Mouse (Mus musculus) intestine, embryonic 16.5 days (tissue): Measurements from ENCODE around the gene Dus2. TPM values are rescaled to one million over a fixed set of nuclear protein-coding genes. Genes with fewer than 3 reads are reported as not detected.

Experiments used
- ATAC-seq: fragments of 200-750 bp; cut with Nextera tagmentation; 2 replicates; pipeline ENCODE4 v1.8.0; 2017; ENCODE audit warnings: moderate TSS enrichment, moderate library complexity
- H3K27ac ChIP-seq: fragments of 300-500 bp; sonication (generic); 2 replicates; pipeline ENCODE4 v1.5.1; 2014; ENCODE audit warnings: mild to moderate bottlenecking, low read length
- H3K27me3 ChIP-seq: fragments of 300-500 bp; sonication (generic); replicated peaks from 2 replicates; pipeline ENCODE4 v1.6.1; 2014; ENCODE audit warnings: low read length, control low read depth, mixed read lengths; ENCODE audit not compliant: control insufficient read depth, insufficient read depth
- H3K36me3 ChIP-seq: fragments of 300-500 bp; sonication (generic); 2 replicates; pipeline ENCODE4 v1.6.1; 2014; ENCODE audit warnings: low read length, control low read depth; ENCODE audit not compliant: control insufficient read depth, insufficient read depth
- H3K4me1 ChIP-seq: fragments of 300-500 bp; sonication (generic); 2 replicates; pipeline ENCODE4 v1.6.1; 2014; ENCODE audit warnings: low read length, control low read depth, mixed read lengths; ENCODE audit not compliant: control insufficient read depth, insufficient read depth
- H3K4me2 ChIP-seq: fragments of 300-500 bp; sonication (generic); 2 replicates; pipeline ENCODE4 v1.6.1; 2014; ENCODE audit warnings: low read depth, low read length, control low read depth
- H3K4me3 ChIP-seq: fragments of 300-500 bp; sonication (generic); 2 replicates; pipeline ENCODE4 v1.5.1; 2014; ENCODE audit warnings: mild to moderate bottlenecking, low read length
- H3K9ac ChIP-seq: fragments of 300-500 bp; sonication (generic); 2 replicates; pipeline ENCODE4 v1.6.1; 2014; ENCODE audit warnings: low read depth, low read length
- H3K9me3 ChIP-seq: fragments of 300-500 bp; sonication (generic); 2 replicates; pipeline ENCODE4 v1.6.1; 2016; ENCODE audit warnings: low read length, control low read depth; ENCODE audit not compliant: control insufficient read depth
- WGBS: fragments of 180-500 bp; shearing (Covaris S2); extraction: QIAGEN DNeasy Blood & Tissue Kit; methylation state at CpG from one replicate; pipeline ENCODE4 v1.1.7; 2014; 5-methylcytosine and 5-hydroxymethylcytosine counted together
- polyA plus RNA-seq: library from polyadenylated mRNA; unstranded; fragments of >200 nt; fragmentation: Nextera tagmentation; extraction: Ambion mirVana; gene quantifications from 2 replicates; pipeline ENCODE4 v1.2.1, GENCODE M21; 2015

Dus2 gene
- polyA plus RNA-seq, 1 experiment from 2014 or later = 17.6 TPM

DNA sequence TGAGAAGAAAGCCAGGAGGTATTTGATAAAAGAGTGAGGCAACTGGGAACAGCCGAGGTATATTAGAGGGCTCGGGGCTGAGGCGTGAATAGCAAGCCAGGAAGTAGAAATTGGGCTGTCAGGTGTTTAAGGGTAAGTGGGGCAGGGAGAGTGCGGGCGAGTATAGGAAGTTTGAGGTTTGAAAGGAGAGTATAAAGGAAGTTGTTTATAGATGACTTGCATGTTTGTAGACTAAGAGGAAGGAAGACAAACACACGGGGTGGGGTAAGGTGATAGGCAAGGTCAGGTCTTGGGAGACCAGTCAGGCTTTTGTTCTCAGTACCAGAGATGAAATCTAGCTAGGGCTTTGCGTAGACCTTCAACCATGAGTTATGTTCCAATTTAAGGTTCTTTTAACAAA lies 26.0 kb downstream of the Dus2 start:
- WGBS = 88% methylated on average over 7 of the region's 7 CpGs
- Histone ChIP-seq H3K27ac (no peak overlapping the region), H3K27me3 (no peaks in the 10 kb centered on the region), H3K4me2 (no peak overlapping the region), H3K4me3 (no peak overlapping the region), H3K9me3 (no peaks in the 10 kb centered on the region), H3K36me3 (no peaks in the 10 kb centered on the region), H3K4me1 (no peaks in the 10 kb centered on the region; the same call in 1 of the 2 replicates), H3K9ac (no peak overlapping the region)
- no peak for ATAC-seq

DNA sequence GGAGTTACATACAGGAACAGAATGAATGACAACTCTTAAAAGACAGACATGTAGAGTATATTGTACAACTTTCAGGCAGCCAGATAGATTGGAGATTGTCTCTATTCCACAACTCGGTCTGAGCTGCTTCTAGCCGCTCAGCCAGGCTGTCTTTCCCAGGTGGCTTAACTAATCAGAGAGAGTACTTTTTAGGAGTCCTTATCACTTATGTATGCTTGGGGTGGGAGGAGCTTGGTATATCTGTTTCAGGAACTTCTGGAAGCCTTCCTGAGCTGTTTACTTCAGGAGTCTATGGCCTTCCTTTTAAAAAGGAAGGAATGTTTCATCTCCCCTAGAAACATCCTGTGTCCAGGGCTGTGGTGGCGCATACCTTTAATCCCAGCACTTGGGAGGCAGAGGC lies 26.9 kb downstream of the Dus2 start:
- H3K27me3 ChIP-seq = no peaks in the 10 kb centered on the region
- no peak for ATAC-seq
- WGBS = 86% methylated on average over 3 of the region's 3 CpGs
- H3K9me3 ChIP-seq = no peaks in the 10 kb centered on the region
- H3K27ac ChIP-seq = no peak overlapping the region
- no peak overlapping the region for H3K4me2 ChIP-seq
- no peak overlapping the region for H3K9ac ChIP-seq
- no peaks in the 10 kb centered on the region for H3K36me3 ChIP-seq
- H3K4me3 ChIP-seq = no peak overlapping the region
- no peaks in the 10 kb centered on the region for H3K4me1 ChIP-seq

DNA sequence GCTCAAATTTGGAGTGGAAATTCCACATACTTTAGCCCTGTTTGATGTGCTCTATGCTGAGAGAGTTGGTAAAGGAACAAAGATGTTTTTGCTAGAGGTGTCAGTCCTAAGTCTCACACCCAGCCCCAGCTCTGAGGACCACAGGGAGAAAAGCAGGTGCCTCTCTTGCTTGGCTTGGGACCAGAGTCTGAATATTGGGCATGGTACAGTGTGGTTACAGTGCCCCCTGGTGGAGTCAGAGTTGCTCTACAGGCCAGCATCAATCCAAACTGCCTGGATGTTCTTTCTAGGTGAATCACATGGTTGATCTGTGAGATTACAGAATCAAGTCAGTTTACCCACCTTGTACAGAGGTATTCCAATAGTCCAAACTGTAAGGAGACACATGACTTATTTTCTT lies 31.3 kb downstream of the Dus2 start:
- no peaks in the 10 kb centered on the region for H3K9me3 ChIP-seq
- no peaks in the 10 kb centered on the region for H3K27me3 ChIP-seq
- H3K4me3 ChIP-seq = no peak overlapping the region
- no peak overlapping the region for H3K4me2 ChIP-seq
- no peak overlapping the region for H3K27ac ChIP-seq
- peak; percentile 52; the same call in 1 of the 2 replicates for ATAC-seq
- H3K36me3 ChIP-seq = no peaks in the 10 kb centered on the region
- no peak overlapping the region for H3K9ac ChIP-seq
- no peaks in the 10 kb centered on the region for H3K4me1 ChIP-seq

DNA sequence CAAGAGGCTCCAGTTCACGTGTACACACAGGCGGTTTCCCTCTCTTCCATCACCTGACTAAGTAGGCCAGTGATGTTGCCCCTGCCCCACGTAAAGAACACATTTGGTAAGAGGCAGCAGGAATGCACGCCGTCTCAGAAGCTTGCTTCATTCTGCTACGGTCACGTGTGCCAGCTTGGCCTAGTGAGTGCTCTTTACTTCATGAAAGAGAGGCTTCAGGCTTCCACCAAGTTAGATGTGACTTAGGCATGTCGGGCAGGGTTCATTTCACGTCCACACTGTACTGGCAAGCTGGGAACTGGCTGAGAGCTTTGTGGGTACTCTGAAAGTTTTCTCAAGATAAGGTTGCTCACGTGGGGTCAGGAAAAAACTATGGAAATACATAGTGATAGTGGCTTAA lies 47.6 kb downstream of the Dus2 start:
- Histone ChIP-seq H3K27ac (no peak overlapping the region), H3K4me1 (no peaks in the 10 kb centered on the region), H3K9me3 (no peaks in the 10 kb centered on the region), H3K27me3 (no peaks in the 10 kb centered on the region), H3K36me3 (no peaks in the 10 kb centered on the region), H3K9ac (no peak overlapping the region), H3K4me2 (no peak overlapping the region), H3K4me3 (no peak overlapping the region)
- 89% methylated on average over 10 of the region's 10 CpGs for WGBS
- no peak for ATAC-seq

DNA sequence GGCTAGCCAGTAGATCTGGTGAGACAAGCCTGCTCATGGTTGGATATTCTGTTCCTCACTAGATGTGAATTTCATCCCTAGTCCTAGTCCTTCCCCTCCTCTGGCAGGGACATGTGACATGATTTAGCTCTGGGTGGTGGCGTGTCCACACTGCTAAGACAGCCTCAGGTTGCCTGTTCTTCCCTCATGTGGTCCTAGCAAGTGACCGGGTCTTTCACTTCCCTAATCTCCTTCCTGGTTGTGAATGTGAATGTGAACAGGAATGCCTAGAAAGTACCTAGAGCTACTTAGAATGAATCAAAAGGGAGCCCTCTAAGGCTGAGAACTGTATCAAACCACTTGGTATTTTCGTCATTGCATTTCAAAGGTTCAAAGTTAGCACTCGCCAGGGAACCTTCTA lies 48.5 kb downstream of the Dus2 start:
- ATAC-seq = no peak
- Histone ChIP-seq H3K27me3 (no peaks in the 10 kb centered on the region), H3K4me1 (no peaks in the 10 kb centered on the region), H3K9ac (no peak overlapping the region), H3K27ac (no peak overlapping the region), H3K4me2 (no peak overlapping the region), H3K9me3 (no peaks in the 10 kb centered on the region), H3K4me3 (no peak overlapping the region), H3K36me3 (no peaks in the 10 kb centered on the region)
- 78% methylated on average over 4 of the region's 4 CpGs for WGBS

DNA sequence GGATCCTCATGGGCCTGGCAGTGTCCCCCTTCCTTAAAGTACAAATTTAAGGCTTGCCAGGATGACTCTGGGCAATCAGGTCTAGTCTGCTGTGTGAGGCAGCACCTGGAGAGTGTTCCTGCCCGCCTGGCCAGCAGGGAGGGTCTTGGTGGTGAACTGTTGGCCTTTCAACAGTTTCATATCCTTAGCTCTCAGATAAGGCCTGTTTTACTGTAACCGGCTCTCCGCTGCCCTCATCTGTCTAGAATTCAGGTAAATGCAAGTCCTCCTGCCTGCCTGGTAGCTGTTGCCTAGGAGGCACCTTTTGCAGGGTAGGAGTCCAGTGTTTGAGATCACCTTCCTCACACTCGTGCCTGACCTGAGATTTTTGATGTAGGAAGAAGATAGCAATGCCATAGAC lies 49.1 kb downstream of the Dus2 start:
- ATAC-seq = peak; percentile 55; the same call in 1 of the 2 replicates
- Histone ChIP-seq H3K9ac (0 out of 2 replicates have a peak overlapping the region, but pooled peaks have one; percentile 3), H3K27ac (no peak overlapping the region), H3K36me3 (no peaks in the 10 kb centered on the region), H3K9me3 (no peaks in the 10 kb centered on the region), H3K4me3 (no peak overlapping the region), H3K4me1 (no peaks in the 10 kb centered on the region), H3K27me3 (no peaks in the 10 kb centered on the region), H3K4me2 (no peak overlapping the region)
- WGBS = 59% methylated on average over 4 of the region's 4 CpGs

DNA sequence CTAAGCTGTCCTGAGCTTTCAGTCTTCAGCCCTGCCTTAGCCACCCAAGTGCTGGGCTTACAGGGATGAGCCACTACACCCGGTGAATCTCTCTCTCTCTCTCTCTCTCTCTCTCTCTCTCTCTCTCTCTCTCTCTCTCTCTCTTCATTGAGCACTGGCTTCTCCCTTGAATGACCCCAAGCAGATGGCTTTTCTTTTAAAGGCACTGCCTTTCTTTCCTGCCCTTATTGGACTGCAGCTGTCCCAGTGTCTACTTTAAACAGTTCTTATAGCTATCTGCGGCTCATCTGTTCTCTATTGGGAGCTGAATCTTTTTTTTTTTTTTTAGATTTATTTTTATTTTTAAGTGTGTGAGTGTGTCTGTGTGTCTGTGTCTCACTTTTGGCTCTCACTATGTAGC lies 51.9 kb downstream of the Dus2 start:
- Histone ChIP-seq H3K4me3 (no peak overlapping the region), H3K27ac (no peak overlapping the region), H3K36me3 (no peaks in the 10 kb centered on the region), H3K9me3 (no peaks in the 10 kb centered on the region), H3K4me1 (0 out of 2 replicates have a peak, but pooled peaks cover under 1% of the 10 kb centered on the region), H3K9ac (no peak overlapping the region), H3K27me3 (no peaks in the 10 kb centered on the region), H3K4me2 (no peak overlapping the region)
- ATAC-seq = no peak
- WGBS = 73% methylated on average over 2 of the region's 2 CpGs

DNA sequence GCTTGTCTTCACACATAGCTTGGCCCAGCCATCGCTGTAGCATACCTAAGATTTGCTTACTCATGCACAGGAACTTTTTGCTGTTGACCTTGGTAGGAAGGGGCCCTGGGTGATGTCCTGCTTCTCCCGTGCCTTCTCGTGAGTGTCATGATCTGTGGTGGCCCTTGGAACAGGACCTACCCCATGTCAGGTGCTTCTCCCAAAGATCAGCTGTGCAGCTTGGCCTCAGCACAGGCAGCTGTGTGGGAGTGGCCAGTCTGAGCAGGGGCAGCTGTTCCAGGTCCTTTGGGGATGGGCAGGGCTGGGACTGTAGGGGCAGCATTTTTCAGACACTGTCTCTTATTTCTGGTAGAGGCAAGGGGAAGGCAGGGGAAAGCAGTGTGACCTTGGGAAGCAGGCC lies 53.0 kb downstream of the Dus2 start:
- no peak overlapping the region for H3K9ac ChIP-seq
- H3K4me3 ChIP-seq = no peak overlapping the region
- no peaks in the 10 kb centered on the region for H3K36me3 ChIP-seq
- WGBS = 67% methylated on average over 3 of the region's 3 CpGs
- H3K27ac ChIP-seq = no peak overlapping the region
- H3K27me3 ChIP-seq = no peaks in the 10 kb centered on the region
- H3K4me1 ChIP-seq = peaks cover 7% of the 10 kb centered on the region; the same call in 1 of the 2 replicates
- no peak overlapping the region for H3K4me2 ChIP-seq
- no peaks in the 10 kb centered on the region for H3K9me3 ChIP-seq
- peak; percentile 27; the same call in 1 of the 2 replicates for ATAC-seq

DNA sequence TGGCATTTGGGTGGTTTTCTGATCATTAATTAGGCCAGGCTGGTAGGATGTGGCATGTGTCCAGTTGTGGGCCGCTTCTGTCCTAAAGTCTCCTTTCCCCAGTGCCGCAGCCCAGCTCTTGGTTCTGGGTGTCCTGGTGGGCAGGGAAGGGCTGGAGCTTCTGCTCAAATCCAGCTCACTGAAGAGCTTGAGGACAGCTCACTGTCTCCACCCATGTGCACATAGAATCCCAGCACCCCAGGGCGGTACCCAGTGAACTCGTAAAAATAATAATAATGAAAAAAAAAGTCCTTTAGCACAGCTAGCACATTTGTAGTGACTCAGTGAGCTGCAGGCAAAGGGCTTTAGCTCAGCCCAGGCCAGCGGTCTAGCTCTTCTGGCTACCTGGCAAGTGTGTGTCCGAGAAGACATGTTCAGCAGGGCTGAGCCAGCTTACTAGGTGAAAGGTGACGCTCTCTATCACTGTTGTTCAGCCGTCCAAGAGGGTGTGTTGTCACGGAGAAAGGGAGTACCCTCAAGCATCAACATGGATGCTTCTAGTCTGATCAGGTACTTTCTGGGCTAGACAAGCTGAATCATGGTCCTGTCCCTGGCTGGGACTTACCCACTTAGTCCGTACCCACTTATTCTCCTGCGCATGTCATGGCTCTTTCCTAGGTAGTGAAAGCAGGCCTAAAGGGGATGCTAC lies 55.9 kb downstream of the Dus2 start:
- Histone ChIP-seq H3K9ac (no peak overlapping the region), H3K36me3 (0 out of 2 replicates have a peak, but pooled peaks cover 3% of the 10 kb centered on the region), H3K4me3 (no peak overlapping the region), H3K4me2 (no peak overlapping the region), H3K4me1 (peaks cover 7% of the 10 kb centered on the region; the same call in 1 of the 2 replicates), H3K27me3 (no peaks in the 10 kb centered on the region), H3K9me3 (no peaks in the 10 kb centered on the region), H3K27ac (no peak overlapping the region)
- WGBS = 90% methylated on average over 11 of the region's 11 CpGs
- peak; percentile 17; the same call in 1 of the 2 replicates for ATAC-seq
